Mouse (Mus musculus): Measurements from ENCODE around the gene Zswim1. TPM values are rescaled to one million over a fixed set of nuclear protein-coding genes. Genes with fewer than 3 reads are reported as not detected.

Gene Zswim1
- 6.0 and 9.0 TPM in 2 replicates for polyA plus RNA-seq (2012; rRNA removed)

DNA sequence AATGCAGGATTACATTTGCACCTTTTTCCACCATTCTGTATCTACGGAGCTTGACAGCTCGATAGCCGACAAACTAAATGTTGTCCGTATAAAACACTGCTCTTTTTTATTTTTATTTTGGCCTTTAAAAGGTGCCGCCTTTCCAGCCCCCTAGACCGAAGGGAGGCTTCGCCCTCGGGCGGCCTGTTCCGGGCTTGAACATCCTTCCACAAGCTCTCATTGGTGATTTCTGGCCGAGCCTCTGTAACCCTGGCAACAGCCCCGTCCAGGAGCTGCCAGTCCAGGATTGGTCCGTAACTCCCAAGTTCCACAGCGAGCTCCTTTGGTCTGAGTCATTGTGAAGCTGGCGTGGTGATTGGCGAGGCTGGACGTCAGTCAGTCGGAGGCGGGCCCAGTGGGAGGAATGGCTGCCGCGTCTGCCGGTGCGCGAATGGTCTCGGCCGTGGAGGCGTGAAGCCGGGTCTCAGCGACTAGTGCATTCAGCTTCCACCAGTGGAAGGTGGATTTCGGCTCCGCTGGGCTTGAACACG lies at the start of gene Zswim1:
TSS of gene Zswim1 (plus strand) at position 51 of the 530 bp plus-strand sequence.

DNA sequence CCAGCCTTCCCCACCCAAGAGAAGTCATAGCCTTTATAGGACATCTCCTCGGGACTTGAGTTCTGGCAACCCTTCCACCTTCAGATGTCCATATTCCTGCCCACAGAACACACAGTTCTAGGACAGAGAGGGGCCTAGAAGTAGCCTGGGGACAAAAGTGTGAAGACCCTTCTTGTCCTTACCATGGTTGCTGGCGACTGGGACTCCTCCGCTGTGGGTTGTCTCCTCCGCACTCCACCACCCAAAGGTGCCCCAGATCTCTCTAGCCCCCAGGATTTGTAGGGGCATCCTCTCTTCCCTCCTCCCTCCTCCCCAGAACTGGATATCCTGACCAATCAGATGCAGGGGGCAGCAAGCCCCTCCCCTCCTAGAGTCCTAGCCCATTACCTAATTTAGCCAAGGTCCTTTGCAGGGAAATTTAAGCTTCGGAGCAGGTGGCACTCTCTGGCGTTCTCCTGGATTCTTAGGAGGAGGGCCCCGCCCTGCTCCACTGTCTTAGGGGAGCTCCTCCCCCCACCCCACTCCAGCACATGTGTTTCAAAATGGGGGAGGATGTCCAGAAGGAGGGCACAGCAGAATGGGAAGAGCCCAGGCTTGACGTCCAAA lies 42.9 kb upstream of the Zswim1 start, which contains the start of gene Tnnc2:
TSS of gene Tnnc2 (minus strand) at position 487 of the 606 bp plus-strand sequence.

GRCm38 (mm10) chr2:164785481-164786387 lies 36.8 kb upstream of the Zswim1 start, which contains the start of gene Snx21:
Gene Snx21, plus strand, starts transcription at chr2:164785823.

DNA sequence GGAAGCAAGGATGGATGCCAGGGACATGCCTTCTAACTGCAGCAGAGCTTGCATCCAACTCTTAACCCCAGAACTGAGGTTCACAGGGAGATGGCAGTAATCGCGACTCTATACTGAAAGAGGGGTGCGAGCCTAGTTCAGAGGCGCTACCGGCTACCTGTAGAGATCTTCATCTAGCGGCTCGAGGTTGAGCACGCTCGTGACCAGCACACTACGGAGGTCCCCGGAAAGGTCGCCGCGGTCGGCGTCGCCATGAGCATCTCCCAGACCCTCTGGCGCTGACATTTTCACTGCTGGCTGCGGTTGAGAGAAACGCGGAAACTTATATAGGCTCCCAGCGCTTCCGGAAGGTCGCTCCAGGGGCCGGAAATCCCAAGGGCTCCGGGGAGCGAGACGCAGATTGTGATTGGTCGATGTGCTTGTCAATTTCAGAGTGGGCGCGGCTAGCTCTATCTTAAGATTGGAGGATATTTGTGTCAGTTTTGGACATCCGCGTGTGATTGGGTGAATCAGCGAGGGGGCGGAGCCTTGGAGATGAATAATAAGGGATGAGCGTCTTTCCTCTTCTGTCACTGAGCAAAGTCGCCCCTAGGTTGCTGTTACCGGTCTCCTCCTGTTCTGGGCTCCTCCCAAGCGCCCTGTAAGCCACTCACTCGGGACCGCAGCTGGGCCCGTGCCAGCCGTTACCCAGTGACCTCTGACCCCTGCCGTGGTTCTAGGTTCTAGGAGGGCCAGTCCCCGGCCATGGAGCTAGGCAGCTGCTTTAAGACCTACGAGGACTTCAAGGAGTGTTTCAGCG lies 17.8 kb upstream of the Zswim1 start, which contains the start of the genes Acot8 and Zswim3:
TSS of gene Acot8 (minus strand) at position 350 of the 799 bp plus-strand sequence.
TSS of gene Zswim3 (plus strand) at position 566 of the 799 bp plus-strand sequence.

GRCm38 (mm10) chr2:164828437-164828836 lies 6.0 kb downstream of the Zswim1 start, which contains the start of gene Spata25:
Gene Spata25, minus strand, starts transcription at chr2:164828537.

GRCm38 (mm10) chr2:164832748-164833301 lies 10.3 kb downstream of the Zswim1 start, which contains the start of gene Ctsa:
Gene Ctsa, plus strand, starts transcription at chr2:164832873.

GRCm38 (mm10) chr2:164833314-164833959 lies 11.0 kb downstream of the Zswim1 start, which contains the start of gene Neurl2:
Gene Neurl2, minus strand, starts transcription at chr2:164833456.

GRCm38 (mm10) chr2:164857101-164857821 lies 34.8 kb downstream of the Zswim1 start, which contains the start of gene Pltp:
Gene Pltp, minus strand, starts transcription at chr2:164857711.

Other genes starting within 250 kb of the Zswim1 start
- not detected in 2 replicates for gene Spint3, start 249.2 kb upstream of the Zswim1 start, polyA plus RNA-seq (2012; rRNA removed)
- gene Wfdc6a, start 237.2 kb upstream of the Zswim1 start, polyA plus RNA-seq (2012; rRNA removed) = 0.06 TPM in 1 of 2 replicates, not detected in the other
- gene Eppin, start 229.1 kb upstream of the Zswim1 start, polyA plus RNA-seq (2012; rRNA removed) = 0.09 TPM in 1 of 2 replicates, not detected in the other
- not detected in 2 replicates for gene Wfdc6b, start 209.2 kb upstream of the Zswim1 start, polyA plus RNA-seq (2012; rRNA removed)
- gene Wfdc8, start 209.1 kb upstream of the Zswim1 start, polyA plus RNA-seq (2012; rRNA removed) = not detected in 2 replicates
- not detected in 2 replicates for gene Wfdc16, start 183.9 kb upstream of the Zswim1 start, polyA plus RNA-seq (2012; rRNA removed)
- 0.30 and 0.42 TPM in 2 replicates for gene Wfdc10, start 166.6 kb upstream of the Zswim1 start, polyA plus RNA-seq (2012; rRNA removed)
- gene Wfdc9, start 166.1 kb upstream of the Zswim1 start, polyA plus RNA-seq (2012; rRNA removed) = not detected in 2 replicates
- not detected in 2 replicates for gene Wfdc11, start 148.6 kb upstream of the Zswim1 start, polyA plus RNA-seq (2012; rRNA removed)
- 0.06 and 0.20 TPM in 2 replicates for gene Wfdc13, start 137.6 kb upstream of the Zswim1 start, polyA plus RNA-seq (2012; rRNA removed)
- gene Spint4, start 124.2 kb upstream of the Zswim1 start, polyA plus RNA-seq (2012; rRNA removed) = not detected in 2 replicates
- not detected in 2 replicates for gene Spint5, start 107.4 kb upstream of the Zswim1 start, polyA plus RNA-seq (2012; rRNA removed)
- 0.35 and 0.89 TPM in 2 replicates for gene Wfdc3, start 76.8 kb upstream of the Zswim1 start, polyA plus RNA-seq (2012; rRNA removed)
- gene Dnttip1, start 76.7 kb upstream of the Zswim1 start, polyA plus RNA-seq (2012; rRNA removed) = 62.3 and 91.0 TPM in 2 replicates
- 340 and 341 TPM in 2 replicates for gene Ube2c, start 52.8 kb upstream of the Zswim1 start, polyA plus RNA-seq (2012; rRNA removed)
- gene Tnnc2, start 42.7 kb upstream of the Zswim1 start, polyA plus RNA-seq (2012; rRNA removed) = 1.6 and 29.6 TPM in 2 replicates
- gene Snx21, start 36.9 kb upstream of the Zswim1 start, polyA plus RNA-seq (2012; rRNA removed) = 9.0 and 10.5 TPM in 2 replicates
- 19.5 and 26.6 TPM in 2 replicates for gene Acot8, start 17.8 kb upstream of the Zswim1 start, polyA plus RNA-seq (2012; rRNA removed)
- 4.5 and 6.2 TPM in 2 replicates for gene Zswim3, start 17.6 kb upstream of the Zswim1 start, polyA plus RNA-seq (2012; rRNA removed)
- 0.35 TPM in 1 of 2 replicates, not detected in the other for gene Spata25, start 5.9 kb downstream of the Zswim1 start, polyA plus RNA-seq (2012; rRNA removed)
- 69.6 and 100 TPM in 2 replicates for gene Ctsa, start 10.2 kb downstream of the Zswim1 start, polyA plus RNA-seq (2012; rRNA removed)
- gene Neurl2, start 10.8 kb downstream of the Zswim1 start, polyA plus RNA-seq (2012; rRNA removed) = 5.9 and 6.0 TPM in 2 replicates
- gene Pltp, start 35.0 kb downstream of the Zswim1 start, polyA plus RNA-seq (2012; rRNA removed) = 42.5 and 58.0 TPM in 2 replicates
- gene Pcif1, start 56.6 kb downstream of the Zswim1 start, polyA plus RNA-seq (2012; rRNA removed) = 40.0 and 53.1 TPM in 2 replicates
- gene Zfp335, start 89.1 kb downstream of the Zswim1 start, polyA plus RNA-seq (2012; rRNA removed) = 18.2 and 29.1 TPM in 2 replicates
- 1.2 and 1.6 TPM in 2 replicates for gene Mmp9, start 118.1 kb downstream of the Zswim1 start, polyA plus RNA-seq (2012; rRNA removed)
- 12.9 and 13.2 TPM in 2 replicates for gene Slc12a5, start 138.1 kb downstream of the Zswim1 start, polyA plus RNA-seq (2012; rRNA removed)
- gene Ncoa5, start 212.2 kb downstream of the Zswim1 start, polyA plus RNA-seq (2012; rRNA removed) = 89.9 and 97.7 TPM in 2 replicates
- gene Cd40, start 232.9 kb downstream of the Zswim1 start, polyA plus RNA-seq (2012; rRNA removed) = 7.3 and 10.2 TPM in 2 replicates